Mouse (Mus musculus) Patski (cell line): Measurements from ENCODE around the gene Mdm1. TPM values are rescaled to one million over a fixed set of nuclear protein-coding genes. Genes with fewer than 3 reads are reported as not detected.

ENCODE experiments used
- ATAC-seq: fragments of 100-300 bp; one replicate; pipeline ENCODE4 v1.8.0; 2021
- CTCF ChIA-PET: fragments of 350-600 bp; sonication (Branson Sonifier 250); formaldehyde crosslinking; loops from one replicate; lab custom pipeline; 2022; ENCODE audit warnings: inconsistent platforms; lab: Charles Lee
- POLR2A ChIA-PET: fragments of 350-600 bp; sonication (Branson Sonifier 250); formaldehyde crosslinking; loops from one replicate; lab custom pipeline; 2022; ENCODE audit warnings: antibody characterized with exemption, inconsistent platforms; lab: Charles Lee
- DNase-seq: peaks from one replicate; pipeline ENCODE4 v3.0.0-alpha.2; 2011; ENCODE audit warnings: low read depth, low spot score
- H3K27me3 ChIP-seq: fragments of 371-371 bp; one replicate; pipeline ENCODE4 v1.5.1; 2021
- CTCF ChIP-seq: fragments of 100-300 bp; IDR thresholded peaks from one replicate; pipeline ENCODE4 v1.5.1; 2021
- in situ Hi-C: fragments of 300-500 bp; cut with MboI; formaldehyde crosslinking; loops from 3 replicates; pipeline ENCODE4 v1.11.1; 2018; ENCODE audit warnings: low pct_unique_long_range_greater_than_20kb, mixed read lengths
- polyA plus RNA-seq: library from polyadenylated mRNA; unstranded; gene quantifications from one replicate; pipeline ENCODE4 v1.2.3, GENCODE M21; 2021

Gene Mdm1
- polyA plus RNA-seq, 1 experiment from 2014 or later = 11.7 TPM

DNA sequence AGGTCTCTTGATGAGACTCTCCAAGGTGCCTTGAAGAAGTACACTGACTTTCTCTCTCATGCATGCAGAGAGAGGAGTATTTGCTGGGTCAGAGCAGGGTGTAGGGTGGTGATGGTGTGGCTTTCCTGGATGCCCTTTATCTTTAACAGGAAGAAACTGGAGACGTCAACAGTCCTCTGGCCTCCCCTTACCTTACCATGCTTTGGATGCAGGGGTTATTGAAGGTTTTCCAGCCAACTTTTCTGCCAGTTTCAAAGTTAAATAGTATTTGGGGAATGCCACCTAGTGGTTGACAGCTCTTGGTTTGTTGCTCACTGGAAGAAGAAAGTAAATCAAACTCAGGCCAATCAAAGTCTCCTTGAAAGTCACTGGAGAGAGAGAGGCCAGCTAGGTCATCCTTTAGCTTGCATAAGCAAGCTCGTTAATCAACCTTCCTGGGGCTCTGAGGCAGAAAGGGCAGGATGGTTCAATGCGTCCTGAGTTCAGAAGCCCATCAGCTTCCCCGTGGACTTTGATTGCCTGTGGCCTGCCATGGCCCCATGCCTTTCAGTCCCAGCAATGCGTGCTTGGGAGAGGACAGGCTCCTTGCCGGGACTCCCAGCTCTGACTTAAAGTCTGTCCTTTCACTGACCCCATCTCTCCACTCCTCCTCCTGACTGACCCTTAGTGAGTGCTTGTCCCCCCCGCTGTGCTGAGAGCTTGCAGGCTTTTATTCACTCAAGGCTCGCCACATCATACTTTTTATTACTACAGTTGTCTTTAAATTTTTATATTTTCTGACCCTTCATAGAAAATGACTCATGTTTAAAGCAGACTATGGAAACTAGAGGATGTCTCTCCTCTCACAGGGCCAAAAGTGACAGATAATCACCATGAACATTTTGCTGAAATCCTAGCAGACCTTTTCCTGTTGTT, 31.3 kb upstream of the Mdm1 start:
- ChIA-PET CTCF (interaction anchor here (0.8 to 1.9 kb wide), 3 partner anchors 11 to 39 kb away, joined by 3 to 5 read pairs (median 3); no protein-coding TSS in a partner anchor), POLR2A (no interaction called here)
- H3K27me3 ChIP-seq = no peaks in the 10 kb centered on the region
- DNase-seq (no peak), ATAC-seq (peak; percentile 46)
- TF ChIP-seq CTCF = peak; percentile 61
- in situ Hi-C loops = no loop called here

DNA sequence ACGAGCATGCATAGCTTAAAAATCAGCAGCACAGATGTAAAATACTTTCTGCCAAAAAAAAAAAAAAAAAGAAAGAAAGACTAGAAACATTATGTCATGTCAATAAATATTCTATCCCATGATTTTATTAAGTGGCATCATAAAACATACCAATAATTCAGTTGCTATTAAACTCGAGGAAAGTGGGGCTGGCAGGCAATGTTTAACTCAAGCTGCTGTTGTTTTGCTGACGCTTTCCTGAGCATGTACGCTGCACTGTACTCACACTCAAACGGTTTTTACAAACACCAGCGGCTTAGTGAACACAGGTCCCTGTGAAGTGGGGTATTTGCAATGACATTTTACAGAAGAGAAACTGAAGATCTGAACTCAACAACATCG, 30.7 kb upstream of the Mdm1 start:
- in situ Hi-C loops = no loop called here
- CTCF ChIA-PET = interaction anchor here (1.2 to 1.9 kb wide), 2 partner anchors 12 to 38 kb away, joined by 3 to 5 read pairs; no protein-coding TSS in a partner anchor
- POLR2A ChIA-PET = no interaction called here
- no peaks in the 10 kb centered on the region for H3K27me3 ChIP-seq
- DNase-seq = no peak
- no peak for TF ChIP-seq CTCF
- ATAC-seq = no peak

DNA sequence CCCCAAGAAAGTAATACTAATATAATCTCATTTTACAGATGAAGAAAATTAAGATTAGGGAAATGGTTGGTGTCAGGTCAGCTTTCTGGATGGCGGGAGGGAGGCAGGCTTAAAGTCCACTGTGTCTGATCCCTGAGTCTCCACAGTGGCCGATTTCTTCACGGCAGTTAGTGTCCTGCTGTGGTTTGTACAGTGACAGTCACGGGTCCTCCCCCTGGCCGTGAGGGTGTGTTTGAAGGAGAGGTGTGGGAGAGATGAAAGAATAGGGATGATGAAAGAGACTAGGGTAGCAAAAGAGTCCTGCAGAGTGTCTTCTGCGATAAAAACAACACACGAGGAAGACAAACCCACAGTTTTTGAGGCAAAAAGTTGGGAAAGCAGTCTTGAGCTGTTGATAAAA, 30.0 kb upstream of the Mdm1 start:
- CTCF ChIA-PET = interaction anchor here (1.2 kb wide), 1 partner anchor 37 kb away, joined by 3 read pairs; no protein-coding TSS in a partner anchor
- POLR2A ChIA-PET = no interaction called here
- no peak for TF ChIP-seq CTCF
- no peak for DNase-seq
- no peak for ATAC-seq
- H3K27me3 ChIP-seq = no peaks in the 10 kb centered on the region
- in situ Hi-C loops = no loop called here

DNA sequence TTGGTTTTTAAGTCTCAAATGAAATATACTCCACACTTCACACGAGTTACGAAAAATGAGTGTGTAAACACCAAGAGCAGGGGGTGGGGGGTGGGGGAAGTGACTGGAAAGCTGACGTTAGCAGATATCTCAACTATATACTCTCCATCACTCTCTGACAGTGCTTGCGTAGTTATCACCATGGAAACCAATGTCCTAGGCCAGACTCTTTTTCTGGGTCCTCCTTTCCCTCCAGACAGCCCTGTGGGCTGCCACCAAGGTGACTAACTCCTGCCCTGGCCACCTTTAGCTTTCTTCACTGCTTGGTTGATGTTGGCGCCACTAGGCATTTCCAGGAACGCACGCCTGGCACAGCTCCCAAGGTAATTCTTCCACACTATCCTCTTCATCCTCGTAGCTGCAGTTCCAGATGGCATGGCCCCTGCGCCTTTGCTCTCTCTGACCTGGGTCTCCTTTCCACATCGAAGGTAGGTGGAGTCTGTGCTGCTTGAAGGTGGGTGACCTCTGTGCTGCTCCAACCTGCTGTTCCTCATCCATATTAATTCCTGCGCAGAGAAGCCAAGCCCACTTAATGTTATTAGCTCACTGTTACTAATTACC, 29.2 kb upstream of the Mdm1 start:
- in situ Hi-C loops = no loop called here
- no peak for TF ChIP-seq CTCF
- DNase-seq (no peak), ATAC-seq (no peak)
- no peaks in the 10 kb centered on the region for H3K27me3 ChIP-seq
- CTCF ChIA-PET = no interaction called here
- POLR2A ChIA-PET = no interaction called here

DNA sequence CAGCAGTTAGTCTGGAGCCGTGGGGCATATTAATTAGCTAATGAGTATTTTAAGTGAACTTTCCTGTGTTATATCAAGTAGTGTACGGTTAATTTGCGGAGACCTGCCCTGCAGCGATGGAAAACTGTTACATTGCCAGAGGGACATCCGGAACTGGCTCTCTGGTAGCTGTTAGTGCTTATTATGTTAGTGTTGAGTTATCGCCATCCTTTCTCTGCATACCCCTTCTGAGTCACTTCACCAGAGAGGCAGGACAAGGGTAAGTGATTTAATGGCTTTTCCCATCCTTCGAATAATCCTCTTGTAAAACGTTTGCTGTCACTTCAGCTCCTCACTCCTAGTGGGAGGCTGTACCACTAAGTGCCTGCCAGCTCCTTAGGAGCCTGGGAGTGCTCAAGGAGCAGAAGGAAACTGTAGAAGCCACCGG, 28.3 kb upstream of the Mdm1 start:
- DNase-seq (no peak), ATAC-seq (peak; percentile 38)
- ChIA-PET POLR2A (no interaction called here), CTCF (interaction anchor here (1.1 kb wide), 1 partner anchor 14 kb away, joined by 3 read pairs; no protein-coding TSS in a partner anchor)
- in situ Hi-C loops = no loop called here
- no peaks in the 10 kb centered on the region for H3K27me3 ChIP-seq
- TF ChIP-seq CTCF = no peak

DNA sequence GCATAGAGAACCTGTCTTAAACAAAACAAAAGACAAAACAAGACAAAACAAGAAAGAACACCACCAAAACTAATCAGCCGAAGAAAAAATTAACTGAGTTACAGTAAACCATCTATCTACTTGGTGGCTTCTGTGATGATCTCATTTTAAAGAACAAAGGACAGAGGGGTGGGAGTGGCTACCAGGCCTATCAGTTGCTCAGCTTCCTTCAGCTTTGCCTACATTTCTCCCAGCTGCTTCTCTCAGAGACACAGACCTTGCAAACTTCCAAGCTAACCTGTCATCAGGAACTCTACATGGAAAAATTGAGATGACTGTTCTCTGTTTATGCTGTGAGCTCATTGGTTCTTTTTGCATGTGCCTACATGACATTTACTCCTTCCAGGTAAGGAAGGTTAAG, 27.3 kb upstream of the Mdm1 start:
- no peak for TF ChIP-seq CTCF
- no peak for DNase-seq
- ChIA-PET CTCF (no interaction called here), POLR2A (no interaction called here)
- H3K27me3 ChIP-seq = no peaks in the 10 kb centered on the region
- in situ Hi-C loops = no loop called here
- ATAC-seq = no peak

DNA sequence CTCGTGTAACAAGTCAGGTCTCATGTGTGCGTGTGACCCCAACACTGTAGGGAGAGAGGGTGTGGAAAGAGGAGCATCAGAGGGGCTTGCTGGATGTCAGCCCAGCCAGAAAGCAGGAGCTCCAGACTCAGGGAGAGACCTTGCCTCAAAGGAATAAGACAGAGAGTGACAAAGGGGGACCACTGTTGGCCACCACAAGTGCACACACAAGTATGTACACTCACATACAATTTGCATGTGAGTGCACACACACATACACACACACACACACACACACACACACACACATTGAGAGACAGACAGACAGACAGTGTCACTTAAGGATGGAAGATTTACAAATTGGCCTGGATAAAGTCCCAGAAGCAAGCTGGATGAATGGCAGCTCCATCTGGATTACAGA, 25.2 kb upstream of the Mdm1 start:
- in situ Hi-C loops = no loop called here
- DNase-seq (no peak), ATAC-seq (no peak)
- H3K27me3 ChIP-seq = no peaks in the 10 kb centered on the region
- TF ChIP-seq CTCF = no peak
- POLR2A ChIA-PET = no interaction called here
- CTCF ChIA-PET = no interaction called here

DNA sequence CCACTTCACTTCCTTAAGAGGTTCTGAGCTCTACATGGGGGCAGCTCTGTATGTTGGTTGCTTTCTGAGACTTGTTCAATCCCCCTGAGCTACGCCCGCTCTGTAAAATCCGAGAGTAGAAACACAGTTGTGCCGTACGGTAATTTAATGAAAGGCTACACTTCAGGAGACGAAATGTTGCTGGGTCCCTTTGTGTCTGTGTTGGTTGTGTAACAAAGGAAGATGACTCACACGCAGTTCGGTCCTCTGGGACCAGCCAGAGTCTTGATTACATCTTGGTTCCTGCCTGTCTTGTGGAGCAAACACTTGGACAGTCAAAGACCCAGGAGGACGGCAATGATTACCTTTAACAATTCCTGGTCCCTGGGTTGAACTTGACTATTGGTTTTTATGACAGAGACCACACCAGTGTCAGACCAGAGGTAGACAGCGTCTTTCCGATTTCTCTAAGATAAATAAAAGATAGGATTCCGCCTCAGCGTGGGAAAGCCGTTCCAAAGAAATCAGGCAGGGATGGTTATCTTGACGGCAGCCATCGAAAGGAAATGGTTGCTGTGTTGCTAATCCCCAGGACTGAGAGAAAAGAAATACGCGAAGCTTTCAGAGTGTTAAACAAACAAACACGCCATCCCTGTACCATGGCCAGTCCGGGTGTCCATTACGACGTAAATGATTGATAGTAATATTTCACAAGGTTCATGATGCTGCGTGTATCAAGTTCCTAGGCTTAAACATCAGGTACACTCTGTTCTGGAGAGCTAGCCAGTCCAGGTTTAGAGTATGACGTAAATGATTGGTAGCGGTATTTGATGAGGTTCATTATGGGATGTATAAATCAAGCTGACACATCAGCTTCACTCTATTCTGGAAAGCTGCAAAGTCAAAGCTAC, 20.3 kb upstream of the Mdm1 start:
- CTCF ChIA-PET = interaction anchor here (1.0 to 1.1 kb wide), 2 partner anchors 11 to 36 kb away, joined by 3 read pairs; no protein-coding TSS in a partner anchor
- DNase-seq (no peak), ATAC-seq (no peak)
- in situ Hi-C loops = no loop called here
- H3K27me3 ChIP-seq = no peaks in the 10 kb centered on the region
- POLR2A ChIA-PET = interaction anchor here (0.6 kb wide), 1 partner anchor 130 kb away, joined by 3 read pairs; no protein-coding TSS in a partner anchor
- no peak for TF ChIP-seq CTCF

DNA sequence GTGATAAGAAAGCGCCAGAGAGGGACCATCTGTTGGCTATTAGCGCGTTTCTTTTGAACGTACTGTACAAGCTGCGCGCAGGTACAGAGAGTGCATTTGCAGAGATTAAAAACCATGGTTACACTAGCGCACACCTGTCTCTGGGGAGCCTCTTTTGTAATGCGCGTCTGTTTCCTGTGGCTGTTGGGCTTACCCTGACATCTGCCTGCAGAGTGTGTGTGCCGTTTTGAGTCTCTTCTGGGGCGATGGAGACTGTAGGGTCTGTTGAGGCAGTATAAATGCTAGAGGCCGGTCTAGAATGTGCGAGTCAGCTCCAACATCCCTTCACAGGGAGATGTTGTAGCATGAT, 19.7 kb upstream of the Mdm1 start:
- CTCF ChIA-PET = interaction anchor here (1.0 to 1.1 kb wide), 2 partner anchors 12 to 35 kb away, joined by 3 read pairs; no protein-coding TSS in a partner anchor
- ATAC-seq (no peak), DNase-seq (no peak)
- in situ Hi-C loops = no loop called here
- POLR2A ChIA-PET = interaction anchor here (0.6 kb wide), 1 partner anchor 131 kb away, joined by 3 read pairs; no protein-coding TSS in a partner anchor
- TF ChIP-seq CTCF = no peak
- H3K27me3 ChIP-seq = no peaks in the 10 kb centered on the region
